Comparison of ENCODE assay signal across 24 mouse cellular contexts in genomic region chr3:121411450-121411849, GRCm38 (mm10). TPM values are rescaled to one million over a fixed set of nuclear protein-coding genes. Genes with fewer than 3 reads are reported as not detected.
DNase-seq lines count a peak whose midpoint lies in the region; ATAC-seq and TF ChIP-seq lines count a peak whose summit lies in the region.
"Had no signal": no experiment of that assay in that cellular context is flagged by ENCODE, and none has a peak within 500 bp of the region (broad histone marks: within the 10 kb centered on the region; RNA-seq: fewer than 3 reads in every experiment).

No protein-coding gene starts in this region.

- no peak for TF ChIP-seq POLR2A in small intestine, adult 2 months (IDR thresholded peaks at IDR 0.05; ENCODE audit: low read depth, low read length)

- H3K9me3 ChIP-seq in intestine, embryonic 14.5 days (ENCODE audit: control insufficient read depth, low read length) = no peaks in the 10 kb centered on the region
- H3K9me3 ChIP-seq in intestine, embryonic 16.5 days (ENCODE audit: control insufficient read depth, low read length) = no peaks in the 10 kb centered on the region
- H3K9me3 ChIP-seq in hindbrain, embryonic 14.5 days (ENCODE audit: control insufficient read depth, low read length) = no peaks in the 10 kb centered on the region
- H3K9me3 ChIP-seq in midbrain, embryonic 16.5 days (replicated peaks; ENCODE audit: control insufficient read depth, low read length, poor library complexity, severe bottlenecking) = no peaks in the 10 kb centered on the region
- H3K9me3 ChIP-seq: embryonic facial prominence, embryonic 10.5 days; embryonic facial prominence, embryonic 12.5 days; forebrain, embryonic 13.5 days; G1E had no signal

- H3K4me1 ChIP-seq in intestine, embryonic 14.5 days (replicated peaks; ENCODE audit: control insufficient read depth, insufficient read depth, low read length) = no peaks in the 10 kb centered on the region
- H3K4me1 ChIP-seq in intestine, embryonic 16.5 days (ENCODE audit: control insufficient read depth, insufficient read depth, low read length) = peaks cover 10% of the 10 kb centered on the region; the same call in 1 of the 2 replicates
- H3K4me1 ChIP-seq in small intestine, adult 2 months (ENCODE audit: control insufficient read depth, insufficient read depth, insufficient read length, low read length) = peaks cover 18% of the 10 kb centered on the region; the same call in 1 of the 2 replicates
- no peaks in the 10 kb centered on the region for H3K4me1 ChIP-seq in hindbrain, embryonic 14.5 days (replicated peaks; ENCODE audit: control insufficient read depth, insufficient read depth, low read length)
- no peaks in the 10 kb centered on the region for H3K4me1 ChIP-seq in midbrain, embryonic 16.5 days (ENCODE audit: control insufficient read depth, insufficient read depth, low read length)
- H3K4me1 ChIP-seq: forebrain, embryonic 13.5 days had no signal

- no peak for TF ChIP-seq CTCF in small intestine, adult 2 months (IDR thresholded peaks at IDR 0.05; ENCODE audit: extremely low read depth, insufficient read length, insufficient replicate concordance, low read depth, low read length)

- H3K27ac ChIP-seq in intestine, embryonic 14.5 days (ENCODE audit: low read depth) = no peak overlapping the region
- H3K27ac ChIP-seq in intestine, embryonic 16.5 days (ENCODE audit: low read length) = no peak overlapping the region
- peak overlapping the region; percentile 34 for H3K27ac ChIP-seq in small intestine, adult 2 months (ENCODE audit: insufficient read depth, low read depth, low read length)
- H3K27ac ChIP-seq in hindbrain, embryonic 14.5 days = no peak overlapping the region
- no peak overlapping the region for H3K27ac ChIP-seq in midbrain, embryonic 16.5 days (ENCODE audit: low read length)
- H3K27ac ChIP-seq: embryonic facial prominence, embryonic 10.5 days; embryonic facial prominence, embryonic 12.5 days; forebrain, embryonic 13.5 days had no signal

- no peaks in the 10 kb centered on the region for H3K27me3 ChIP-seq in intestine, embryonic 14.5 days (replicated peaks; ENCODE audit: control insufficient read depth, insufficient read depth, low read length)
- no peaks in the 10 kb centered on the region for H3K27me3 ChIP-seq in intestine, embryonic 16.5 days (replicated peaks; ENCODE audit: control insufficient read depth, insufficient read depth, low read length)
- H3K27me3 ChIP-seq in small intestine, adult 2 months (ENCODE audit: control insufficient read depth, insufficient read depth, low read length) = no peaks in the 10 kb centered on the region
- no peaks in the 10 kb centered on the region for H3K27me3 ChIP-seq in hindbrain, embryonic 14.5 days (ENCODE audit: control insufficient read depth, insufficient read depth, low read length)
- no peaks in the 10 kb centered on the region for H3K27me3 ChIP-seq in midbrain, embryonic 16.5 days (ENCODE audit: control insufficient read depth, insufficient read depth, low read depth, low read length)
- H3K27me3 ChIP-seq: CH12.LX; embryonic facial prominence, embryonic 12.5 days; forebrain, embryonic 13.5 days; Patski had no signal

- H3K4me2 ChIP-seq in intestine, embryonic 14.5 days (ENCODE audit: low read length) = no peak overlapping the region
- H3K4me2 ChIP-seq in intestine, embryonic 16.5 days (ENCODE audit: low read depth, low read length) = no peak overlapping the region
- no peak overlapping the region for H3K4me2 ChIP-seq in hindbrain, embryonic 14.5 days (replicated peaks)
- no peak overlapping the region for H3K4me2 ChIP-seq in midbrain, embryonic 16.5 days (ENCODE audit: low read length)
- H3K4me2 ChIP-seq: embryonic facial prominence, embryonic 12.5 days; forebrain, embryonic 13.5 days had no signal

- no peaks in the 10 kb centered on the region for H3K36me3 ChIP-seq in intestine, embryonic 14.5 days (ENCODE audit: control insufficient read depth, insufficient read depth, low read length)
- H3K36me3 ChIP-seq in intestine, embryonic 16.5 days (ENCODE audit: control insufficient read depth, insufficient read depth, low read length) = no peaks in the 10 kb centered on the region
- H3K36me3 ChIP-seq in small intestine, adult 2 months (ENCODE audit: control insufficient read depth, insufficient read depth, low read length) = no peaks in the 10 kb centered on the region
- no peaks in the 10 kb centered on the region for H3K36me3 ChIP-seq in hindbrain, embryonic 14.5 days (replicated peaks; ENCODE audit: control insufficient read depth, insufficient read depth)
- H3K36me3 ChIP-seq in midbrain, embryonic 16.5 days (ENCODE audit: control insufficient read depth, insufficient read depth, low read length) = no peaks in the 10 kb centered on the region
- H3K36me3 ChIP-seq: embryonic facial prominence, embryonic 10.5 days; embryonic facial prominence, embryonic 12.5 days; G1E had no signal

- 36% methylated on average over 6 of the region's 6 CpGs for WGBS in intestine, embryonic 14.5 days
- 33% methylated on average over 6 of the region's 6 CpGs for WGBS in intestine, embryonic 16.5 days
- WGBS in small intestine, adult 2 months = 28% methylated on average over 6 of the region's 6 CpGs
- 86% methylated on average over 6 of the region's 6 CpGs for WGBS in hindbrain, embryonic 14.5 days
- WGBS in midbrain, embryonic 16.5 days = 80% methylated on average over 6 of the region's 6 CpGs

- no peak overlapping the region for H3K9ac ChIP-seq in intestine, embryonic 14.5 days (ENCODE audit: low read length)
- H3K9ac ChIP-seq in intestine, embryonic 16.5 days (ENCODE audit: low read depth, low read length) = no peak overlapping the region
- no peak overlapping the region for H3K9ac ChIP-seq in hindbrain, embryonic 14.5 days
- H3K9ac ChIP-seq in midbrain, embryonic 16.5 days (ENCODE audit: low read depth, low read length) = no peak overlapping the region
- H3K9ac ChIP-seq: embryonic facial prominence, embryonic 12.5 days; forebrain, embryonic 13.5 days had no signal

- peak; percentile 61 for DNase-seq in intestine, embryonic 14.5 days (ENCODE audit: low spot score)
- no peak for DNase-seq in hindbrain, embryonic 14.5 days (ENCODE audit: low spot score)
- no peak for DNase-seq in frontal cortex, postnatal 14 days (ENCODE audit: low spot score in 2 of 2)
- DNase-seq: adrenal gland, adult 8-10 months; adrenal gland, postnatal 14 days; adrenal gland, postnatal 36 days; B cell, adult 2 months; cerebellum, adult 11-12 months; cerebellum, adult 2 months; cerebellum, adult 9-10 months; cerebellum, postnatal 10 days; cerebellum, postnatal 25 days had no signal

- no peak overlapping the region for H3K4me3 ChIP-seq in intestine, embryonic 14.5 days (ENCODE audit: low read depth, low read length)
- no peak overlapping the region for H3K4me3 ChIP-seq in intestine, embryonic 16.5 days (ENCODE audit: low read length)
- H3K4me3 ChIP-seq in small intestine, adult 2 months (ENCODE audit: low read depth, low read length) = no peak overlapping the region
- no peak overlapping the region for H3K4me3 ChIP-seq in hindbrain, embryonic 14.5 days (replicated peaks; ENCODE audit: low read length)
- H3K4me3 ChIP-seq in midbrain, embryonic 16.5 days (ENCODE audit: low read depth, low read length) = no peak overlapping the region
- H3K4me3 ChIP-seq: embryonic facial prominence, embryonic 10.5 days; embryonic facial prominence, embryonic 12.5 days; forebrain, embryonic 13.5 days had no signal

- ATAC-seq in intestine, embryonic 14.5 days (replicated peaks; ENCODE audit: low FRiP score, low TSS enrichment, low read depth) = peak; percentile 82
- peak; percentile 92 for ATAC-seq in intestine, embryonic 16.5 days
- ATAC-seq in hindbrain, embryonic 14.5 days (ENCODE audit: low FRiP score) = no peak
- ATAC-seq in midbrain, embryonic 16.5 days = no peak
- ATAC-seq: activated CD4-positive, CD25-positive, alpha-beta regulatory T cell, adult 4 months; CD4-positive, CD25-positive, alpha-beta regulatory T cell, adult 4 months; forebrain, embryonic 13.5 days; forebrain, embryonic 16.5 days; Patski had no signal

RNA-seq across cellular contexts. Expression of gene Cnn3, which starts 14.8 kb away (rescaled TPM):
- polyA plus RNA-seq in intestine, embryonic 14.5 days (2014; fragmentation: Nextera tagmentation; extraction: Ambion mirVana) = 567 and 699 TPM in 2 replicates
- 334 and 375 TPM in 2 replicates for polyA plus RNA-seq in intestine, embryonic 16.5 days (2015; fragmentation: Nextera tagmentation; extraction: Ambion mirVana)
- polyA plus RNA-seq in small intestine, adult 2 months (2012; rRNA removed) = 52.8 and 67.8 TPM in 2 replicates
- 436 and 444 TPM in 2 replicates for polyA plus RNA-seq in hindbrain, embryonic 14.5 days (2014; fragmentation: Nextera tagmentation; extraction: Ambion mirVana)
- polyA plus RNA-seq in midbrain, embryonic 16.5 days (2015; fragmentation: Nextera tagmentation; extraction: Ambion mirVana) = 311 and 357 TPM in 2 replicates
- polyA plus RNA-seq: G1E had no signal

Comparison
In these comparisons a context has a peak if more than half of its experiments do, and no peak if none do; other contexts are left out.
1. ATAC-seq: peak in intestine, embryonic 14.5 days (single experiment) and intestine, embryonic 16.5 days (single experiment); none in hindbrain, embryonic 14.5 days (single experiment) and midbrain, embryonic 16.5 days (single experiment).